Mouse (Mus musculus) cortical plate, adult 2 months (tissue): ENCODE measurements around the gene Psen1.

Experiments used
- CTCF ChIP-seq: fragments of 200-500 bp; IDR thresholded peaks from 2 replicates; pipeline ENCODE4 v1.5.1; 2011; ENCODE audit warnings: mild to moderate bottlenecking, control low read depth, low read length; ENCODE audit not compliant: insufficient read depth; ENCODE audit errors: extremely low read depth
- POLR2A ChIP-seq: fragments of 200-500 bp; IDR thresholded peaks from 2 replicates; pipeline ENCODE4 v1.6.1; 2011; ENCODE audit warnings: mild to moderate bottlenecking, low read length, control low read depth; ENCODE audit not compliant: insufficient read depth; ENCODE audit errors: extremely low read depth

- TF ChIP-seq POLR2A (no peak), CTCF (no peak)
Measured at GRCm38 (mm10) chr12:83709934-83710333, 22.0 kb downstream of the Psen1 start.
